Mouse (Mus musculus): ENCODE data around the gene Zfp984. TPM values are rescaled to one million over a fixed set of nuclear protein-coding genes. Genes with fewer than 3 reads are reported as not detected.
"Not testable (repeated sequence)": the region's sequence is repeated elsewhere in the genome, so short reads cannot be mapped to it uniquely, and the experiment has no call there.

Zfp984 gene
- polyA plus RNA-seq, 1 experiment from 2014 or later, result 10.3 TPM

GRCm38 (mm10) chr4:147794026-147794665 is 15.4 kb downstream of the Zfp984 start:
- 82% methylated on average over 1 of the region's 3 CpGs for WGBS
- 0 out of 2 replicates have a peak, but pooled peaks have one; percentile 35 for ATAC-seq (ENCODE audit: insufficient number of reproducible peaks, insufficient read depth, low FRiP score, low read depth)
- not testable (repeated sequence) for H3K4me1 ChIP-seq (ENCODE audit: control insufficient read depth in 2 of 2, insufficient read depth in 2 of 2, low read length in 2 of 2); H3K27me3 ChIP-seq (ENCODE audit: control insufficient read depth, insufficient read depth, low read length); H3K9ac ChIP-seq (ENCODE audit: low read length); H3K27ac ChIP-seq (replicated peaks in 1 of 2; ENCODE audit: control insufficient read depth in 1 of 2, insufficient read depth in 1 of 2, low read depth in 2 of 2, low read length in 2 of 2); H3K4me2 ChIP-seq (ENCODE audit: low read length); H3K4me3 ChIP-seq (ENCODE audit: control insufficient read depth in 1 of 2, insufficient read depth in 1 of 2, low read depth in 1 of 2, low read length in 2 of 2)
- Histone ChIP-seq H3K36me3 (ENCODE audit: control insufficient read depth, insufficient read depth, low read length) (peaks cover 12% of the 10 kb centered on the region; the same call in 1 of the 2 replicates), H3K9me3 (ENCODE audit: control insufficient read depth, low read length) (peaks cover 19% of the 10 kb centered on the region; the same call in 1 of the 2 replicates)

GRCm38 (mm10) chr4:147793390-147793916 is 16.1 kb downstream of the Zfp984 start:
- not testable (repeated sequence) for H3K4me2 ChIP-seq (ENCODE audit: low read length); ATAC-seq (ENCODE audit: insufficient number of reproducible peaks, insufficient read depth, low FRiP score, low read depth); H3K9ac ChIP-seq (ENCODE audit: low read length); H3K4me1 ChIP-seq (ENCODE audit: control insufficient read depth in 2 of 2, insufficient read depth in 2 of 2, low read length in 2 of 2); H3K27me3 ChIP-seq (ENCODE audit: control insufficient read depth, insufficient read depth, low read length); H3K27ac ChIP-seq (replicated peaks in 1 of 2; ENCODE audit: control insufficient read depth in 1 of 2, insufficient read depth in 1 of 2, low read depth in 2 of 2, low read length in 2 of 2); H3K4me3 ChIP-seq (ENCODE audit: control insufficient read depth in 1 of 2, insufficient read depth in 1 of 2, low read depth in 1 of 2, low read length in 2 of 2)
- Histone ChIP-seq H3K9me3 (ENCODE audit: control insufficient read depth, low read length) (peaks cover 19% of the 10 kb centered on the region; the same call in 1 of the 2 replicates), H3K36me3 (ENCODE audit: control insufficient read depth, insufficient read depth, low read length) (peaks cover 12% of the 10 kb centered on the region; the same call in 1 of the 2 replicates)
- 56% methylated on average over 2 of the region's 2 CpGs for WGBS

GRCm38 (mm10) chr4:147791729-147792128 is 17.9 kb downstream of the Zfp984 start:
- H3K27me3 ChIP-seq (ENCODE audit: control insufficient read depth, insufficient read depth, low read length); H3K27ac ChIP-seq (replicated peaks in 1 of 2; ENCODE audit: control insufficient read depth in 1 of 2, insufficient read depth in 1 of 2, low read depth in 2 of 2, low read length in 2 of 2); H3K4me2 ChIP-seq (ENCODE audit: low read length); H3K4me1 ChIP-seq (ENCODE audit: control insufficient read depth in 2 of 2, insufficient read depth in 2 of 2, low read length in 2 of 2); H3K4me3 ChIP-seq (ENCODE audit: control insufficient read depth in 1 of 2, insufficient read depth in 1 of 2, low read depth in 1 of 2, low read length in 2 of 2); H3K9ac ChIP-seq (ENCODE audit: low read length): not testable (repeated sequence)
- 0 out of 2 replicates have a peak, but pooled peaks have one; percentile 51 for ATAC-seq (ENCODE audit: insufficient number of reproducible peaks, insufficient read depth, low FRiP score, low read depth)
- Histone ChIP-seq H3K36me3 (ENCODE audit: control insufficient read depth, insufficient read depth, low read length) (peaks cover 14% of the 10 kb centered on the region; the same call in 1 of the 2 replicates), H3K9me3 (ENCODE audit: control insufficient read depth, low read length) (peaks cover 23% of the 10 kb centered on the region)

GRCm38 (mm10) chr4:147746255-147746654 is 63.3 kb downstream of the Zfp984 start:
- H3K4me2 ChIP-seq (ENCODE audit: low read length); H3K9ac ChIP-seq (ENCODE audit: low read length); H3K9me3 ChIP-seq (ENCODE audit: control insufficient read depth, low read length); H3K4me3 ChIP-seq (ENCODE audit: control insufficient read depth in 1 of 2, insufficient read depth in 1 of 2, low read depth in 1 of 2, low read length in 2 of 2); H3K36me3 ChIP-seq (ENCODE audit: control insufficient read depth, insufficient read depth, low read length); H3K27ac ChIP-seq (replicated peaks in 1 of 2; ENCODE audit: control insufficient read depth in 1 of 2, insufficient read depth in 1 of 2, low read depth in 2 of 2, low read length in 2 of 2); ATAC-seq (ENCODE audit: insufficient number of reproducible peaks, insufficient read depth, low FRiP score, low read depth); H3K4me1 ChIP-seq (ENCODE audit: control insufficient read depth in 2 of 2, insufficient read depth in 2 of 2, low read length in 2 of 2); H3K27me3 ChIP-seq (ENCODE audit: control insufficient read depth, insufficient read depth, low read length): not testable (repeated sequence)
- WGBS, result 87% methylated on average over 14 of the region's 15 CpGs

GRCm38 (mm10) chr4:147738636-147739369 is 70.8 kb downstream of the Zfp984 start:
- Histone ChIP-seq H3K4me3 (ENCODE audit: control insufficient read depth in 1 of 2, insufficient read depth in 1 of 2, low read depth in 1 of 2, low read length in 2 of 2) (peak overlapping the region; percentile 42 to 47), H3K4me2 (ENCODE audit: low read length) (peak overlapping the region; percentile 66), H3K9ac (ENCODE audit: low read length) (peak overlapping the region; percentile 25; the same call in 1 of the 2 replicates)
- not testable (repeated sequence) for H3K4me1 ChIP-seq (ENCODE audit: control insufficient read depth in 2 of 2, insufficient read depth in 2 of 2, low read length in 2 of 2); H3K9me3 ChIP-seq (ENCODE audit: control insufficient read depth, low read length); H3K27me3 ChIP-seq (ENCODE audit: control insufficient read depth, insufficient read depth, low read length); ATAC-seq (ENCODE audit: insufficient number of reproducible peaks, insufficient read depth, low FRiP score, low read depth); H3K36me3 ChIP-seq (ENCODE audit: control insufficient read depth, insufficient read depth, low read length); H3K27ac ChIP-seq (replicated peaks in 1 of 2; ENCODE audit: control insufficient read depth in 1 of 2, insufficient read depth in 1 of 2, low read depth in 2 of 2, low read length in 2 of 2)
- 24% methylated on average over 53 of the region's 63 CpGs for WGBS

Other genes starting within 250 kb of the Zfp984 start
- 3.5 and 4.1 TPM in 2 replicates for gene Zfp979, start 167.3 kb downstream of the Zfp984 start, polyA plus RNA-seq (2014; fragmentation: Nextera tagmentation; extraction: Ambion mirVana)
- gene Zfp534, start 107.2 kb downstream of the Zfp984 start, polyA plus RNA-seq (2014; fragmentation: Nextera tagmentation; extraction: Ambion mirVana), result not detected in 2 replicates
- 3.9 and 4.4 TPM in 2 replicates for gene Zfp933, start 38.6 kb upstream of the Zfp984 start, polyA plus RNA-seq (2014; fragmentation: Nextera tagmentation; extraction: Ambion mirVana)
- gene Miip, start 59.0 kb upstream of the Zfp984 start, polyA plus RNA-seq (2014; fragmentation: Nextera tagmentation; extraction: Ambion mirVana), result 18.9 and 23.0 TPM in 2 replicates
- 8.8 and 9.2 TPM in 2 replicates for gene Fv1, start 59.2 kb upstream of the Zfp984 start, polyA plus RNA-seq (2014; fragmentation: Nextera tagmentation; extraction: Ambion mirVana)
- gene Mfn2, start 94.9 kb upstream of the Zfp984 start, polyA plus RNA-seq (2014; fragmentation: Nextera tagmentation; extraction: Ambion mirVana), result 107 and 117 TPM in 2 replicates
- 50.1 and 50.7 TPM in 2 replicates for gene Plod1, start 127.0 kb upstream of the Zfp984 start, polyA plus RNA-seq (2014; fragmentation: Nextera tagmentation; extraction: Ambion mirVana)
- 19.3 and 22.1 TPM in 2 replicates for gene 2510039O18Rik, start 131.1 kb upstream of the Zfp984 start, polyA plus RNA-seq (2014; fragmentation: Nextera tagmentation; extraction: Ambion mirVana)
- gene Nppb, start 176.0 kb upstream of the Zfp984 start, polyA plus RNA-seq (2014; fragmentation: Nextera tagmentation; extraction: Ambion mirVana), result 180 and 234 TPM in 2 replicates
- gene Nppa, start 190.9 kb upstream of the Zfp984 start, polyA plus RNA-seq (2014; fragmentation: Nextera tagmentation; extraction: Ambion mirVana), result 7,026 and 7,623 TPM in 2 replicates
- gene Clcn6, start 229.0 kb upstream of the Zfp984 start, polyA plus RNA-seq (2014; fragmentation: Nextera tagmentation; extraction: Ambion mirVana), result 5.4 and 6.1 TPM in 2 replicates
- gene Mthfr, start 229.3 kb upstream of the Zfp984 start, polyA plus RNA-seq (2014; fragmentation: Nextera tagmentation; extraction: Ambion mirVana), result 8.7 and 9.7 TPM in 2 replicates